Mouse (Mus musculus) cerebellum, adult 2 months (tissue): ENCODE data around the gene Ppa1.

Source experiments
- CTCF ChIP-seq: fragments of 200-500 bp; IDR thresholded peaks from 2 replicates; pipeline ENCODE4 v1.5.1; 2011; ENCODE audit warnings: low read depth, mild to moderate bottlenecking, control low read depth, low read length, moderate library complexity, borderline replicate concordance; ENCODE audit not compliant: insufficient read depth
- POLR2A ChIP-seq: fragments of 200-500 bp; IDR thresholded peaks from 2 replicates; pipeline ENCODE4 v1.6.1; 2011; ENCODE audit warnings: low read length, control low read depth, borderline replicate concordance; ENCODE audit not compliant: insufficient read depth

DNA sequence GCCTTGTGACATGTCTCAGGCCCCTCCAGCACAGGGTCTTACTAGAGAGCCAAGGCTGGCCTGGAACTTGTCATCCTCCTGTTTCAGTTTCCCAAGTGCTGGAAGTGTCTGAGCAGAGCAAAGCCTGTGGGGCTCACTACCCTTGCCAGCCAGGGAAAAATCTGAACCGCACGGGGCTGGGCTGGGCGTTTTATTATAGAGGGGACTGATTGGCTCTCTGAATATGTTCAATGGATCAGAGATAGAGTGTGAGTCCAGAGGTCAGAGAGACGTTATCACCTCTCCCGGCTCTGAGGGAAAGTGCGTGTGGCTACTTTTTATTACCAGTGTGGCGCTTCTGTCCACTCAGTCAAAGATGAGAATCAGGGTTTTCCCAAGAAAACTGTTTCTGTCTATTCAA lies 1.8 kb upstream of the Ppa1 start:
- no peak for TF ChIP-seq POLR2A
- TF ChIP-seq CTCF, result no peak
